Mouse (Mus musculus) frontal cortex, postnatal 14 days (tissue): ENCODE measurements around the gene Lrrc61.
"Not testable (repeated sequence)": the region's sequence is repeated elsewhere in the genome, so short reads cannot be mapped to it uniquely, and the experiment has no call there.

Experiments
- DNase-seq, 2 experiments: peaks; one replicate each; pipeline ENCODE4 v3.0.0; 2022; ENCODE audit warnings: low spot score in 2 of 2

Lrrc61 gene

DNA sequence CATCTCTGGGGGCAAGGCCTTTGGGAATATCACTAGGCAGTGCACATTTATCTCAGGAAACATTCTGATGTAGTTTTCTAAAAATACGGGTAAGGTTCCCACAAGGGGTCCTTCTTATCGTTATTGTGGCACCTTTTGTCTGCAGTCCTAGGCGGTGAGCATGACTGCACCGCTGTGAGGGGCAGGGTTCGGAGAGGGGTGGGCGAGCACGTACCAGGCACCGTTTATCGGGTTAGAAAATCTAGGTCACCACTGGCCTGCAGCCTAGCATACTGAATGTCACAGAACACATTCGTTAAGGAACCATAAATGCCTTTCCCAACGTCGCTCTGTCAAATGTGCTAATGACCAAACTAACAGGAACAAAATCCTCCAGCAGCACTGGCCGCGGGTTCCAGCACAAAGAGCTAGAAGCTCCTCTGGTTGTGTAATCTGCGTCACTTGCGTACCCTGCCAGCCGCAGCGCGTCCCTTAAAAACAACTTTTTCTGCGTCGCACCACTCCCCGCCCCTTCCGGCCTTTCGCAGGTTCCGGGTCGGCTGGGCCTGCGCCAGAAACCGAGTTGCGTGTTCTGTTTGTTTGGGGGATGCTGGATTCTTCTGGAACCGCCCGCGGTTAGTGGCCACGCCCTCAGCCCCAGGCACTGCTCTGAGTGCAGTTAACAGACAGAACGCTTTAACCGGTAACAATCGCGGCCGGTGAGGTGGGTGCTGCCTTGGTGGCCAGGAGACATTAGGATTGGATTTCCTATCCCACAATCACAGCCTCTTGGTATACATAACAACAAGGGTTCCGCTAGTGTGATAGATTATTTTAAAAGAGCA is at the start of gene Lrrc61:
Gene Lrrc61, plus strand, starts transcription at position 517 of the 824 bp plus-strand sequence.
- DNase-seq: peak; percentile 95 to 96

GRCm38 (mm10) chr6:48508087-48508486 is 46.5 kb upstream of the Lrrc61 start:
- no peak for DNase-seq

DNA sequence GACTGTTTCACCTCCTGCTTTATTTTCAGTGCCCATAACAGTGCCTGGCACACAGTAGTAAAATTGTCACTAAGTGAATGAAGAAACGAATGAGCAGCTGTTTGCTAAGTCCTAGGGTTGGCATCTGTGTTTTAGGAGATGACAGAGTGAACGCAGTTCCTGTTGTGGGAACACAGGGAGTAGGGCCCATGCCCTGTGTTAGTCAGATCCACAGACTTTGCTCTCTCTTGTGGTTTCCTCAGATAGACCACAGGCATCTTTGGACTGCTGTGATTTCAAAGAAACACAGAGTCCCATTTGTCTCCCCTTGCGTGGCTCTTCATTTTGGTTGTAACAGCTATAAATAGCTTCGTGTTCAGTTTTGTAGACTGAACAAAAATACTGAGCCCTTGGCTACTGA is 44.2 kb upstream of the Lrrc61 start:
- no peak for DNase-seq

DNA sequence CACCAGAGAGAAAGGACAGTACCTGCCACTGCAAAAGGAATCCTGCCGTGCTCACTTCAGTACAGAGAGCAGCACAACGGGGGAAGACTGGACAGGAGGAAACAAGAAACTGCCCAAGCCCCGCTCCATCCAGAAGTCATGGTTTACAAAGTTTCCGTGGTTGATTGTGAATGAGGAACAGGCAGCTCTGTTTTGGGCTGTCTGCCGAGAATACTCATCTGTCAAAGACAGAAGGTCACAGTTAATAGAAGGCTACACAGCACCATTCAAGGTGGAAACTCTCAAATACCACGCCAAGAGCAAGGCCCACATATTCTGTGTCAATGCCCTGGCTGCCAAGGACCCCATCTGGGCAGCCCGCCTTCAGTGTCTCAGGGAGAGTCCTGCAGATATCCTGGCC is 42.7 kb upstream of the Lrrc61 start:
- DNase-seq: no peak

DNA sequence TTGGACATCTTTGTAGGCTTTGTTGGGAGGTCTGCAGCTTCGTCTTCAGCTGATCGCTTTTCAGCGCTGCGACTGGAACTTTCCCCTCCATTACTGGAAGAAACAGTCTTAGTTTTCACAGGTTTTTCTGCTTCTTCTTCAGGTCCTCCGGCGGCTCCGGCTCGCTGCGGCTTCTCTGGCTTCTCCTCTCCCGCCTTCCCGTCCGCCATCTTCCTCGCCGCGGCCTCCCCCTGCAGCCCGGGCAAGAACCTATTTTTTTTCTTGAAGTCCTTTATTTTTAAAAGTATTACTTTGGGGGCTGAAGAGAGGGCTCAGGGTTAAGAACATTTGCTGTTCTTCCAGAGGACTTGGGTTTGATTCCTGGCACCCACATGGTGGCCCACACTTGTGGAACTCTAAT is 29.7 kb upstream of the Lrrc61 start:
- not testable (repeated sequence) for DNase-seq

DNA sequence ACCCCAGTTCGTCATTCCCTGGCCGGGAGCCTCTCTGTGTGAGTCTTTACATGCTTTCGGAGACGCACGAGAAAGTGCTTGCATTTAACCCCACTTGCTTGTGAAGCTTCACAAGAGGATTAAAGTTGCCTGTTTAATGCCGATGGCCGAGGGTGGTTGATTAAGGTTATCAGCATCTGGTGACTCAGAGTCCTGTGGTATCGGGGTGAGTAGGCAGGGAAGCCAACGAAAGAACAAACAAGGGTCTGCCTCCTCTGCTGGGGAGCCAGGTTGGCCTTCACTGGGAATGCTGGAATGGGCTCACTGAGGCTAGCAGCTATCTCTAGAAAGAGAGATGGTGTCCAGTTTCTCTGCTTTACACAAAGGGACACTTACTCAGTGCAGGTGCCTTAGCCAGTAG is 26.7 kb upstream of the Lrrc61 start:
- no peak for DNase-seq

DNA sequence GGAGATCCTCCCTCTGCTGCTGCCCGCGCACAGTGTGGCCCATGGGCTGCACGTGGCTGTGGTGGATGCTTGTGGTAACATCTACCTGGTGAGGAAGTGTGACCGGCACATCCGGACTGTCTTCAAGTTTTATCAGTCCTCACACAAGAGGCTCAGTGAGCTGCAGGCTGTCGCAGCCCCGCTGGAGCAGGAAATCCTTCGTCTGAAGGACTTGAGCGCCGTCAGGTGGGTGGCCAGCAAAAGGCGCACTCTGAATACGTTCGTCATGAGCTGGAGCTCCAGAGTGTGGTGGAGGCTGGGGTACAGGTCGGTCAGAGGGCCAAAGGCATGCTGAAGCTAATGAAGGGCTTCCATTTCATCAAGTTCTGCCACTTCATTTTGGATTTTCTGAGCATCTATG is 25.3 kb upstream of the Lrrc61 start:
- DNase-seq: no peak

DNA sequence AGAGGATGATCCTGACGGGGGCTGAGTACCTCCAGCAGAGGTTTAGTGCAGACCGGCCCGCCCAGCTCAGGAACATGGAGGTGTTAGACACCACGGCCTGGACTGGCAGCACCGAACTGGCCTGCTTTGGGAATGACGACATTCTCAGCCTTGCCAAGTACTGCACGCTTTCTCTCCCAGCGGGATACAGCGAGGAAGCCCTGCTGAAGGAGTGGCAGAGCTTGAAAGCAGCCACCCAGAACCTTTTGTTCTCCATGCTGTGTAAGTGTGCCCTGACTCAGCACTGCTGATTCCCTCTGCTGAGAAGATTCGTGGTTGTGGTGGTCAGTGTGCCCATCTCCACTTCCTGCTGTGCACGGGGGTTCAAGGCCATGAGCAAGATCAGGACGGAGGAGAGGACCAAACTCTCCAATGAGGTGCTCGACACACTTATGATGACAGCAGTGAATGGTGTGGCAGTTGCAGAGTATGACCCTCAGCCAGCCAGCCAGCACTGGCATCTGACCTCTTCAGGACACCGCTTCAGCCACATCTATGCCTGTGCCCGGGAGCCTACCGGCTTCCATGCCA is 24.6 kb upstream of the Lrrc61 start:
- DNase-seq: no peak

DNA sequence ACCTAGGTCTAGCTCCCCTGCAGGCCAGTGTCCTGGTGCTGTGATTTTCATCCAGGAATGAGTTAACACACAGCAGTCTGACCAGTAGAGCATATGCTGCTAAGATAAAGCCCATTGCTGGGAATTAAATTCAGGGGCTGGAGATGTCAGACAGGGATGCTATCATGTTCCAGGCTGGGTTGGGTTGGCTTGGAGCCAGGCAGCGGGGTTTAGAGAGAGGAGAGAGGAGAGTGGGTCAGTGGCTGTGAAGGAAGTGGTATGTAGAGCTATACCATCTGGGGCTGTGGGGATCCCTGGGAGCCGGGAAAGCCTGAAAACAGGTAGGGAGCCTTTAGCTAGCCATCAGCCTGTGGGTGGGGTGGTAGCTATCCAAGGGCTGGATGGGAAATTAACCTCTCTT is 23.7 kb upstream of the Lrrc61 start:
- DNase-seq: no peak

- no peak for DNase-seq
Measured at GRCm38 (mm10) chr6:48533475-48533874, 21.1 kb upstream of the Lrrc61 start.

DNA sequence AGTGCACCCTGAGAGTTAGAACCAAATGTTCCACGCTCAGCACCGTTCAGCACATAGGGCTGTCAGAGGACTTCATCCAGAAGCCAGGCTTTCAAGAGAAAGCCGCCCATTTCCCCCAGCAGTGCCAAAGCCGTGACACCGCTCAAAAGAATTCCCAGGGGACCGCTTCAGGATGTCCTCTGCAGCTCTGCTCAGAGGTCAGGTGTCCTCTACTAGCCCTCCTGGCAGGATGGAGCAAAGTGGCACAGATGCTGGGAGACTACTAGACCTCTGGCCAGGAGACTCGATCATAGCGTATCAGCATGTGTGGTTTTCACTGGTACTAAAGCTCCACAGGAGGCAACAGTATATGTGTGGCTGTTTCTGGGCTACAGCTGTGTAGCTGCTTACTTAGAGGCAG is 19.7 kb upstream of the Lrrc61 start:
- DNase-seq: no peak

DNA sequence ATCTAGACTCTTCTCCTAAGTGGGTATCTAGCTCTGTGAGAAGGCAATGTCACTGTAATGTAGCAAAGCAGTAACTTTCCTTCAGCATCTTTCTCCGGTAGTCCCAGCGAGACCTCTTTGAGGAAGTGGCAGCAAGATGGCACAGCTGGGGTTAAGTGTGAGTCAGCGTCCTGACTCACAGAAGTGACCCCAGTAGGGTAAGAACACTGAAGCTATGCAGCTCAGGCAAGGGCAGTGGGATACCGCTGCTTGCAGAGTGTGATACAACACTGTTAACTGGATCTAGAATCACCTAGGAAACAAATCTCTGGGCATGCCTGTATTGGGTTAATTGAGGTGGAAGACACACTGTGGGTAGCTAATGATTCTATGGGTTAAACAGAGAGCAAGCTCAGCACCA is 18.5 kb upstream of the Lrrc61 start:
- DNase-seq: no peak

- peak; percentile 86 to 89 for DNase-seq
Measured at GRCm38 (mm10) chr6:48537105-48537954, 17.3 kb upstream of the Lrrc61 start, which contains the start of gene Atp6v0e2. Atp6v0e2 (plus strand) TSS chr6:48537615.

DNA sequence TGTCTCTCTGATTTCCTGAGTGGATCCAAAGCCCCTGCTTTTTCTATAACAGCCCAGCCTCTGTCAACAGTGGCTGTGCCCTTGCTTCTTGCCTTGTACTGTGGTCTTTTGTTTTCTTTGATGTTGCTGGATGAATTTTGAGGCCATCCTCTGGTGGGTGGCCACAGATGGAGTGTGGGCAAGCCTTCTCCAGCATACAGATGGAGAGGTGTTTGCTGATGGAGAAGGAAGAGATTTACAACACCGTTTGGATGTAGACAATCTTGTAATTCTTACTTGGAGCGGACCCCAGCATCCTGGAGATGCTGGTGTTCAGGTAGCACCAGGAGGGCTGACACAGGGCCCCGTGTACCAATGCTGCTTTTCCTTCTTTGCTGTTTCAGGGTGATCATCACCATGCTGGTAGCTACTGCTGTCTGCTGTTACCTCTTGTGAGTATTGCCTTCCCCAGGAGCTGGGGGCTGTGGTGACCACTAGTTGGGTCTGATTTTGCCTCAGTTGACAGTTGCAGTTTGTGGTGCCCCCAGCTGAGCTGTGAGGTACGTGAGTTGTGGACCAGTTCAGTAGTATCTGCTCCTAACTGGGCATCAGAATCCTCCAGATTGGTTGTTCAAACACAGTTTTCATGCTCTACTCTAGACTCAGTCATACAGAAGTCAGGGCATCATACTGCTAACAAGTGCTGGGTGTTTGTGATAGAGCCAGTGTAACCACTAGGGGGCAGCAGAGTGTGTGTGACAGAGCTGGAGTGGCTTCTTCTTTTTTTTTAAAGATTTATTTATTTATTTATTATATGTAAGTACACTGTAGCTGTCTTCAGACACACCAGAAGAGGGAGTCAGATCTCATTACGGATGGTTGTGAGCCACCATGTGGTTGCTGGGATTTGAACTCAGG is 15.5 kb upstream of the Lrrc61 start:
- DNase-seq: peak in 1 of 2 experiments; percentile 63

DNA sequence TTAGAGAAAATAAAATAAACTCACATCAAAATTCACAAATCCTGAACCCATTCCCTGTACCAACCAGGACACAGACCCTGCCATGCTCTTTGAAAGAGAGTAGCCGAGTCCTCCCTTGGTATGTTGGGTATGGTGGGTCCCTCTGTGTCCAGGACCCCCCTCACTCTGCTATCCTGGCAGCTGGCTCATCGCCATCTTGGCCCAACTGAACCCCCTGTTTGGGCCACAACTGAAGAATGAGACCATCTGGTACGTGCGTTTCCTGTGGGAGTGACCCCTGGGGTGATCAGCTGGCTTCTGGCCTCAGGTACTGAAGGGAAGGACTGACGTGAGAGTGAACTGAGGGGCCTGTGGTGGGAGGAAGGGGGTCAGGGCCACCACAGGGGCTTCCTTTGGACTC is 14.7 kb upstream of the Lrrc61 start:
- no peak for DNase-seq

DNA sequence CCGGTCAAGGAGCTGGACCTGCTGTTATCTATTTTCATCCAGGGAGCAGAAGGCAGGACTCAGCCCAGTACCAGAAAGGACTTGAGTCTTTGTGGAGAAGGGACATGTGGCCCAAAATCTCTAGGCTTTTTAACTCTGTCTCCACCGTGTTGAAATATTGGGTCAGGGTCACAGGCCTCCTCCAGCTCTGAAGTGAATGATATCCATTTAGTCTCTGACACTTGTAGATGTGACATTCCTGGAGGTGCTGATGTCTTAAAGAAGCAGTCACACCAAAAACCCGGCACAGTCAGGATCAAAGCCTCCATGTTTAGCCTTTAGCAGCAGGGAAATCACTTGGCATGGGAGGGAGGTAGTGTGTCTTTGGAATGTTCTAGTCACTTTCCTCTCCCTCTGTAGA is 13.9 kb upstream of the Lrrc61 start:
- DNase-seq: no peak

GRCm38 (mm10) chr6:48541560-48542450 is 12.8 kb upstream of the Lrrc61 start:
- no peak for DNase-seq

- DNase-seq: no peak
Measured at GRCm38 (mm10) chr6:48542631-48543030, 12.0 kb upstream of the Lrrc61 start.

- DNase-seq: no peak
Measured at GRCm38 (mm10) chr6:48545251-48545650, 9.3 kb upstream of the Lrrc61 start.

DNA sequence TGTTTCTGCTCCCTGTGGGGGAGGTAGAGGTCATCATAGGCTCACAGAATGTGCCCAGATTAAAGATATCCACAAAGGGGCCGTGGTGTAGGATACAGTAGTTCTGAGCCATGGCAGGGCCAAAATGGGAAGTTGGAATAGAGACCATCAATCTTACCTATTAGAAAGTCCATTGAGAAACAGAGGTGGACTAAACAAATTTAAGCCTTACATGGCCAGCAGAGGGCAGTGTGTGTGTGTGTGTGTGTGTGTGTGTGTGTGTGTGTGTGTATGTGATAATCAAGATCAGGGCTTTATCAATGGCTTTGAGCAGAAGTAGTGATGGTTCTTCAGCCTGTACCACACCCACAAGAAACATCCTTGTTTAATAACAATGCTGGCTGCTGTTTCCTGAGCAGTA is 8.3 kb upstream of the Lrrc61 start:
- no peak for DNase-seq
